Mouse (Mus musculus): ENCODE measurements around the gene Tmem231.

DNA sequence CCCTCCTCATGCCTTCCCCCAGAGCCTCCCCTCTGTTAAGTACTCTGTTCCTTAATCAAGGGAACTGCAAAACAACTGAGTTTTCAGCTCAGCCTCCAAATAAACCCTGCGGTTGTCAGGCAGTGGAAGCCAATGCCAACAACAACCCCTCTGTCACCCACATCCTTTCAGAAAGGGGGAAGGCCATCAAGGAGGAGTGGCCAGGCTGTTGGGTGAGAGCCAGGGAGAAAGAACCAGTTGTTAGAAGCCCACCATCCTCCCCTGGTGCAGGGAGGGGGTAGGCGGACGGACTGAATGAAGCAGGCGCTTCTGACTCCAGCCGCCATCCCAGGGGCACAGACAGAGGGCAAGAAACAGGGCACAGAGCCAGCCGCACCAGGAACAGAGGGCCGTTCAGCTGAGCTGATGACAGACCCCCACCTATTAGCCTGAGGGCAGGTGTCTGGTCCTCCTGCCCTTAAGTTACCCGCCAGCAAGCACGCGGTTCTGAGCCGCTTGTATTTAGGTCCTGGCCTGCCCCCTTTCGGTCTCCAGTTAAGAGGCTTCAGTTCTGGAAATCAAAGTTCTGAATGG is 20.7 kb downstream of the Tmem231 start:
- TF ChIP-seq CTCF (IDR thresholded peaks at IDR 0.05; ENCODE audit: insufficient read depth, low read length), result no peak
- TF ChIP-seq POLR2A (IDR thresholded peaks at IDR 0.05; ENCODE audit: borderline replicate concordance, extremely low read depth, low read depth, low read length), result no peak
